Mouse (Mus musculus): ENCODE measurements at regions not wholly inside any gene's neighbourhood (a gene's known extent, or its start where the extent isn't known, plus 50 kb on each side); places are given as distances from the start of the nearest gene placed in this dataset.
A peak's percentile ranks its signal among the peaks of the same experiment; 100 is the strongest.

DNA sequence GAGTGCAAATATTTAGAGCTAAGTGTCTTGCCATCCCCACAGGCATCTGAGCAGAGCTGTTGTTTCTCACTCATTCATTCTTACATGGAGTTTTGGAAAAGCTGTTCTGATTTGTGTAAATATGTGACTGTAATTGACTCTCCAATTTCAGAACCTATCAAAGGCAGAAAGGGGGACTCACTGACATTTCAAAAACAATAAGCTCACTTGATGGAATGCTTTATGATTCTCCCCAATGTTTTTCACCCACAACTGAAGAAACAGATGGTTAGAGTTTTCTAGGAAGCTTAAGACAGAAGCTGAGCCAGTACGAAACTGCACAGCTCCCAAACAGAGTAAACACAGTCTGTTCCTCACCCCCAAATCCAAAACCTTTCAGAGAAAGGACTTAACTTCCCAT is 460.1 kb upstream of the Etaa1 start:
- DNase-seq (ENCODE audit: low read depth, low spot score) = no peak

- peak; percentile 5 for DNase-seq (ENCODE audit: low read depth, low spot score)
Observed at GRCm38 (mm10) chr11:18408071-18408752, 454.5 kb upstream of the Etaa1 start.

GRCm38 (mm10) chr11:18399561-18399960 is 445.9 kb upstream of the Etaa1 start:
- DNase-seq (ENCODE audit: low read depth, low spot score) = no peak

GRCm38 (mm10) chr11:18396397-18396796 is 442.7 kb upstream of the Etaa1 start:
- DNase-seq (ENCODE audit: low read depth, low spot score) = peak; percentile 19

GRCm38 (mm10) chr11:18395631-18396030 is 442.0 kb upstream of the Etaa1 start:
- no peak for DNase-seq (ENCODE audit: low read depth, low spot score)

GRCm38 (mm10) chr11:18372813-18373332 is 419.2 kb upstream of the Etaa1 start:
- DNase-seq (ENCODE audit: low read depth, low spot score) = no peak

GRCm38 (mm10) chr11:18371304-18371703 is 417.6 kb upstream of the Etaa1 start:
- DNase-seq (ENCODE audit: low read depth, low spot score) = no peak

DNA sequence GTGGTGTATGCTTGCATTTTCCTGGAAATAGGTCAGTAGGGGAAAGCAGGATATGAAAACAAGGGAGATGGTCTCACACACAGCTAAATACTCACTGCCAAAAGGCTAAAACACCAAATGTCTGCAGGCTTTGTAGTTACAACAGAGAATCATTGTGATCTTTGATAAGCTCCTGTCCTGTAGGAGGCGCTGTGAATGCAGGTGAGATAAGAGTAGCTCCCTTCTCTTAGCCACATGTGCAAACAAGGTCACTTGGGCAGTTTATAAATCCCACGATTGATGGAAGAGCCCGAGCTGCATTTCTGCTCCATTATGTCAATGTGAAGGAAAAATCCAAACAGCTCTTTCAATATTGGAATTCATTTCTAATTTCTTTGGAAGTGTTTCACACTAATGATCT is 417.2 kb upstream of the Etaa1 start:
- DNase-seq (ENCODE audit: low read depth, low spot score) = no peak

- DNase-seq (ENCODE audit: low read depth, low spot score) = no peak
Observed at GRCm38 (mm10) chr11:18354866-18355265, 401.2 kb upstream of the Etaa1 start.

GRCm38 (mm10) chr11:18354156-18354555 is 400.5 kb upstream of the Etaa1 start:
- DNase-seq (ENCODE audit: low read depth, low spot score) = no peak

DNA sequence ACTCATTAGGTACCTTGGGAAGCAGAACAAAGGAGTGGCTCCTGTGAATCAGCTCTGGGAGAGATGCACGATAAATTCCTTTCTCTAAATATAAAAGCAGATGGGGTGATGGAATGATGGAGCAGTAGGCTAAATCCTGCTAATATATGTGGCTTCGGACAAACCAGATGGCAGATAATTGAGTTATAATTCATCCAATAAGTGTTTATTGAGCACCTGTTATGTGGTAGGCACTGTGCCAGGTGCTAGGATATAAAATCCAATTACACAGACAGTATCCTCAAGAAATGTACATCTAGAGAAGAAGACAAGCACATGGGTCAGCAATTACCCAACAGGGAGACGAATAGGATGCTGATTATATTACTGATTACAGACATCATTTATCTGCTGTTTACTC is 394.2 kb upstream of the Etaa1 start:
- DNase-seq (ENCODE audit: low read depth, low spot score) = no peak

DNA sequence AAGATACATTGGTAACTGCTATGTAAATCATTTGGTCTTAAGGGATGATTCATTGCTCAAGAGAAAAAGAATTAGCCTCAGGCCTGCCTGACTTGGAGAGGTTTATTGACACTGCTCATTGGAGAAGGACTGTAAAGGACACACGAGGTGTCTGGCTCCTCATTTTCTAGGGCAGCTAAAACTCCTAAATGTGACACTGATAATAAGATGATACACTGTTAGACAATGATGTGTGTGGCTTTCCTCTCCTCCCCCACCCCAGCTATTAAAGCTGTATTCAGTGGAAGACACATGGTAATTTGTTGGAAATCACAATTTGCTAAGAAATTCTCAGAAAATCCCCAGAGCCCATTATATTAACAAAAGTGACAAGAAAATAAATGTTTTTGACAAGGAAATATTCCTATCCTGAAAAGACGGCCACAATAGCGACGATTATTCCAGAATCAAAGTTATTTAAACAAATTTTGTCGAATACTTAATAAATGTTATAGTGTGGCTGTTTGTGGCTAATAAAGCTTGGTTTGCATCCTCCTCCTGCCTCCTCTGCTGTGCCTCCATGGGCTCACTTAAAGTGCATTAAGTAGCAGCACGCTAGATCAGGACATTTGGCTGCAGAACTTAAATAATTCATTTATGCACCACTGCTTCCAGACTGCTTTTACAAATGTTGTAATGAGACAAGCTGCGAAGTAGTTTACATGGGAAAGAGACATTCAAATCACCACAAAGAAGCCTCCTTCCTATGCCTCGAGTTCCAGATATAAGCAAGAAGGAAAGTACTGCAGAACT is 360.0 kb upstream of the Etaa1 start:
- no peak for DNase-seq (ENCODE audit: low read depth, low spot score)

GRCm38 (mm10) chr11:18296194-18297125 is 342.8 kb upstream of the Etaa1 start:
- no peak for DNase-seq (ENCODE audit: low read depth, low spot score)

DNA sequence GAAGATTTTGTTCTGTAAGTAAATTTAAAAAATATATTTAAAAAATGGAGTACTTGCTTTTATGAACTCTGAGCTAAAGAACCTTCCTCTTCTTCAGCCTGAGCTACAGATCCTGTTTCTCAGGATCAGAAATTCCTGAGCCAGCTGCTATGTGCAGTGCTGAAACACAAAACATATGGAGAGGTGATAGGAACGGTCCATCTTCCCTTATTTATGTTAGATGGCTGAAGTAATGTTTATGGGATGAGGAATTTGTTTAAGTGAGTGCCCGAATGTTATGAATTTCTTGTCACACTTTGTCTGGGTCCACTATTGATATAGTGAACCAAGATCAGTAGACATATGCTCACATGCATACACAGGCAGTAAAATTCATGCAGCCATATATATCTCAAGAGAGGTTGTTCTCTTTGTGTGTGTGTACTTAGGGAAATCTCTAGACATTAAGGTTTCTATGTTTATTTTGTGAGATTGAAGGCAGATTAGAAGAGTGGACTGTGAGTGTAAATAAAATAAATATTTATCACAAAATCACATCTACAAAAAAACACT is 325.0 kb upstream of the Etaa1 start:
- no peak for DNase-seq (ENCODE audit: low read depth, low spot score)

GRCm38 (mm10) chr11:18272392-18272791 is 318.7 kb upstream of the Etaa1 start:
- DNase-seq (ENCODE audit: low read depth, low spot score) = no peak

DNA sequence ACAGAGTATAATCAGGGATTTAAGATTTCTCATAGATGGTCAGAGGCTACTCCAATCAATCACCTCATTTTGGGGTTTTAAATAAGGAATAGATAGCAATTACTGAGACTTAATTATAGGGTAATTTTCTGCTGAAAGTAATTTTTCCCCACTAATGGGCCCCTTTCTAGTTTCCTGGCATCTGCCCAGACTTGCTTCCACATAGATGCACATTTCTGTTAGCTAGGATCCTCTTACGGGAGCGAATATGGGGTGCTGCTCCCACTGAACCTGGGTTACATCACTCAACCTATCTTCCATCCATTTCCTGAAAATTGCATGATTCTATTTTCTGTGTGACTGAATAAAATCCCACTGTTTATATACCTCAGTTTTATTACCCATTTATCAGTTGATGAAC is 312.5 kb upstream of the Etaa1 start:
- no peak for DNase-seq (ENCODE audit: low read depth, low spot score)

GRCm38 (mm10) chr11:18262901-18263300 is 309.2 kb upstream of the Etaa1 start:
- no peak for DNase-seq (ENCODE audit: low read depth, low spot score)

- peak; percentile 31 for DNase-seq (ENCODE audit: low read depth, low spot score)
Observed at GRCm38 (mm10) chr11:18249236-18249635, 295.6 kb upstream of the Etaa1 start.

- DNase-seq (ENCODE audit: low read depth, low spot score) = no peak
Observed at GRCm38 (mm10) chr11:18216762-18217161, 263.1 kb upstream of the Etaa1 start.

DNA sequence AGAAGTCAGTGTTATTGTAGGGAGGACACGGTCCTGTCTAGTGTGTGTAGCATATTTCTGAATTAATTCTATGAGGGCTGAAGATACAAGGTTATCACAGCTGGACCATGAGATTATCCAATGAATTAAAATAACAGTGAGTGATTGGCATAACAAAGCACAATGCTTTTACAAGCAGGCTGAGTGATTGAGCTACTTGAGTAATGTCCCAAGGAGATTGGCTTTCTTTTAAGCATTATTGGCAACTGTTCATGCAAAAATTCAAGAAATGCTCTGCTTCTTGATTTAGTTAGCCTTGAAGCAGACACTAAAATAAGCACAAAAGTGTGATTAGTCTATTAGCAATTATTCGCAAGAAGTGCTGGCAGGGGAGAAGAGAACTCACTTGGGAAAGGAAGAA is 219.4 kb upstream of the Etaa1 start:
- no peak for DNase-seq (ENCODE audit: low read depth, low spot score)

GRCm38 (mm10) chr11:18171207-18171776 is 217.6 kb upstream of the Etaa1 start:
- no peak for DNase-seq (ENCODE audit: low read depth, low spot score)
